In genomic region chr5:113954421-113954820, GRCm38 (mm10) we compare ENCODE assay signal across 8 mouse cellular contexts. TPM values are rescaled to one million over a fixed set of nuclear protein-coding genes. Genes with fewer than 3 reads are reported as not detected.
A peak's percentile ranks its signal among the peaks of the same experiment; 100 is the strongest.
DNase-seq lines count a peak whose midpoint lies in the region; ATAC-seq and TF ChIP-seq lines count a peak whose summit lies in the region.

No protein-coding gene starts in this region.

- no peak overlapping the region for H3K4me2 ChIP-seq in heart, embryonic 12.5 days
- H3K4me2 ChIP-seq in liver, embryonic 13.5 days = no peak overlapping the region
- H3K4me2 ChIP-seq in neural tube, embryonic 14.5 days (ENCODE audit: low read depth, low read length) = no peak overlapping the region

- no peaks in the 10 kb centered on the region for H3K9me3 ChIP-seq in heart, embryonic 12.5 days (replicated peaks)
- H3K9me3 ChIP-seq in liver, embryonic 13.5 days (replicated peaks) = no peaks in the 10 kb centered on the region
- no peaks in the 10 kb centered on the region for H3K9me3 ChIP-seq in neural tube, embryonic 14.5 days (ENCODE audit: control insufficient read depth, low read length)

- no peak overlapping the region for H3K27ac ChIP-seq in bone marrow, adult 2 months (ENCODE audit: control insufficient read depth, insufficient read depth, low read depth, low read length, poor library complexity)
- H3K27ac ChIP-seq in heart, embryonic 12.5 days (ENCODE audit: poor library complexity, severe bottlenecking) = peak overlapping the region; percentile 43
- peak overlapping the region; percentile 40; the same call in 1 of the 2 replicates for H3K27ac ChIP-seq in liver, embryonic 13.5 days
- H3K27ac ChIP-seq in neural tube, embryonic 14.5 days (ENCODE audit: low read depth, low read length) = 0 out of 2 replicates have a peak overlapping the region, but pooled peaks have one; percentile 30

- no peaks in the 10 kb centered on the region for H3K27me3 ChIP-seq in heart, embryonic 12.5 days (replicated peaks)
- no peaks in the 10 kb centered on the region for H3K27me3 ChIP-seq in liver, embryonic 13.5 days
- H3K27me3 ChIP-seq in neural tube, embryonic 14.5 days (ENCODE audit: control insufficient read depth, insufficient read depth, low read length) = no peaks in the 10 kb centered on the region

- no peak overlapping the region for H3K4me3 ChIP-seq in bone marrow, adult 2 months (replicated peaks; ENCODE audit: control insufficient read depth, low read depth, low read length)
- H3K4me3 ChIP-seq in heart, embryonic 12.5 days = no peak overlapping the region
- no peak overlapping the region for H3K4me3 ChIP-seq in liver, embryonic 13.5 days (replicated peaks)
- H3K4me3 ChIP-seq in neural tube, embryonic 14.5 days (ENCODE audit: low read depth, low read length) = no peak overlapping the region

- peaks cover 48% of the 10 kb centered on the region for H3K36me3 ChIP-seq in heart, embryonic 12.5 days
- peaks cover 84% of the 10 kb centered on the region for H3K36me3 ChIP-seq in liver, embryonic 13.5 days
- H3K36me3 ChIP-seq in neural tube, embryonic 14.5 days (ENCODE audit: control insufficient read depth, insufficient read depth, low read length) = peaks cover 23% of the 10 kb centered on the region

- DNase-seq in CD4-positive helper T cell, adult 2 months (ENCODE audit: low read depth, low spot score) = peak; percentile 73
- DNase-seq in kidney, postnatal 14 days = peak; percentile 85
- DNase-seq in liver, embryonic 13.5 days = peak; percentile 62
- DNase-seq in testis, postnatal 14 days (ENCODE audit: low spot score) = peak; percentile 65

- TF ChIP-seq CTCF in bone marrow, adult 2 months (IDR thresholded peaks at IDR 0.05; ENCODE audit: control insufficient read depth, insufficient read depth, low read length) = peak; percentile 92

- peak; percentile 66 for ATAC-seq in erythroid progenitor cell, adult 5-6 weeks (replicated peaks; ENCODE audit: low FRiP score, poor library complexity, severe bottlenecking)
- ATAC-seq in heart, embryonic 12.5 days (ENCODE audit: insufficient number of reproducible peaks, low FRiP score) = 0 out of 2 replicates have a peak, but pooled peaks have one; percentile 24
- no peak for ATAC-seq in liver, embryonic 13.5 days (ENCODE audit: low read depth)
- ATAC-seq in neural tube, embryonic 14.5 days (ENCODE audit: low read depth) = peak; percentile 58

- no peak for TF ChIP-seq POLR2A in bone marrow, adult 2 months (IDR thresholded peaks at IDR 0.05; ENCODE audit: borderline replicate concordance, control insufficient read depth, low read depth, low read length)

- H3K4me1 ChIP-seq in bone marrow, adult 2 months (ENCODE audit: control insufficient read depth, insufficient read depth, low read length) = no peaks in the 10 kb centered on the region; the same call in 1 of the 2 replicates
- peaks cover 54% of the 10 kb centered on the region for H3K4me1 ChIP-seq in heart, embryonic 12.5 days (replicated peaks)
- H3K4me1 ChIP-seq in liver, embryonic 13.5 days (replicated peaks) = peaks cover 50% of the 10 kb centered on the region
- H3K4me1 ChIP-seq in neural tube, embryonic 14.5 days (ENCODE audit: control insufficient read depth, insufficient read depth, low read length) = no peaks in the 10 kb centered on the region

- no peak overlapping the region for H3K9ac ChIP-seq in heart, embryonic 12.5 days
- no peak overlapping the region for H3K9ac ChIP-seq in liver, embryonic 13.5 days
- no peak overlapping the region for H3K9ac ChIP-seq in neural tube, embryonic 14.5 days (replicated peaks; ENCODE audit: low read depth, low read length)

- WGBS in bone marrow, adult 2 months = 15% methylated on average over 7 of the region's 7 CpGs
- 5% methylated on average over 7 of the region's 7 CpGs for WGBS in heart, embryonic 12.5 days
- WGBS in liver, embryonic 13.5 days (ENCODE audit: insufficient replicate concordance) = 14% methylated on average over 7 of the region's 7 CpGs
- WGBS in neural tube, embryonic 14.5 days = 11% methylated on average over 7 of the region's 7 CpGs

RNA-seq across cellular contexts. Expression of gene Ssh1, which starts 39.3 kb away (rescaled TPM):
- polyA plus RNA-seq in bone marrow, adult 2 months (2011; ENCODE audit: insufficient read depth, insufficient read length, low replicate concordance, missing spikeins) = 13.0 and 14.4 TPM in 2 replicates
- 21.3 and 31.9 TPM in 2 replicates for total RNA-seq in erythroid progenitor cell, adult 5-6 weeks (2015; ENCODE audit: low replicate concordance)
- 30.9 and 43.1 TPM in 2 replicates for total RNA-seq in erythroid progenitor cell, adult 5-6 weeks (2017; ENCODE audit: low replicate concordance)
- 19.0 and 21.4 TPM in 2 replicates for polyA plus RNA-seq in heart, embryonic 12.5 days (2016; fragmentation: Nextera tagmentation; extraction: Ambion mirVana)
- 5.4 and 6.0 TPM in 2 replicates for polyA plus RNA-seq in liver, embryonic 13.5 days (2015; fragmentation: Nextera tagmentation; extraction: Ambion mirVana)
- polyA plus RNA-seq in neural tube, embryonic 14.5 days (2014; fragmentation: Nextera tagmentation; extraction: Ambion mirVana) = 19.2 and 20.9 TPM in 2 replicates

RNA-seq across cellular contexts. Expression of gene Coro1c, which starts 45.9 kb away (rescaled TPM):
- 26.5 and 52.7 TPM in 2 replicates for polyA plus RNA-seq in bone marrow, adult 2 months (2011; ENCODE audit: insufficient read depth, insufficient read length, low replicate concordance, missing spikeins)
- 32.7 and 52.3 TPM in 2 replicates for total RNA-seq in erythroid progenitor cell, adult 5-6 weeks (2015; ENCODE audit: low replicate concordance)
- total RNA-seq in erythroid progenitor cell, adult 5-6 weeks (2017; ENCODE audit: low replicate concordance) = 43.4 and 52.9 TPM in 2 replicates
- 137 and 141 TPM in 2 replicates for polyA plus RNA-seq in heart, embryonic 12.5 days (2016; fragmentation: Nextera tagmentation; extraction: Ambion mirVana)
- polyA plus RNA-seq in liver, embryonic 13.5 days (2015; fragmentation: Nextera tagmentation; extraction: Ambion mirVana) = 48.0 and 60.3 TPM in 2 replicates
- 148 and 188 TPM in 2 replicates for polyA plus RNA-seq in neural tube, embryonic 14.5 days (2014; fragmentation: Nextera tagmentation; extraction: Ambion mirVana)

RNA-seq across cellular contexts. Expression of gene Dao, which starts 49.1 kb away (rescaled TPM):
- polyA plus RNA-seq in bone marrow, adult 2 months (2011; ENCODE audit: insufficient read depth, insufficient read length, low replicate concordance, missing spikeins) = 1.6 TPM in 1 of 2 replicates, not detected in the other
- not detected in 2 replicates for total RNA-seq in erythroid progenitor cell, adult 5-6 weeks (2015; ENCODE audit: low replicate concordance)
- total RNA-seq in erythroid progenitor cell, adult 5-6 weeks (2017; ENCODE audit: low replicate concordance) = not detected in 2 replicates
- not detected in 2 replicates for polyA plus RNA-seq in heart, embryonic 12.5 days (2016; fragmentation: Nextera tagmentation; extraction: Ambion mirVana)
- polyA plus RNA-seq in liver, embryonic 13.5 days (2015; fragmentation: Nextera tagmentation; extraction: Ambion mirVana) = not detected in 2 replicates
- polyA plus RNA-seq in neural tube, embryonic 14.5 days (2014; fragmentation: Nextera tagmentation; extraction: Ambion mirVana) = not detected in 2 replicates
